Mouse (Mus musculus) CH12.LX (cell line): Measurements from ENCODE around the gene Daw1. TPM values are rescaled to one million over a fixed set of nuclear protein-coding genes. Genes with fewer than 3 reads are reported as not detected.

Experiments used
- DNase-seq: peaks from one replicate; pipeline ENCODE4 v3.0.0-alpha.2; 2013; ENCODE audit errors: extremely low read depth
- H3K27ac ChIP-seq: 2 replicates; pipeline ENCODE4 v1.5.1; 2012; ENCODE audit warnings: low read depth, mild to moderate bottlenecking, control low read depth, moderate library complexity; ENCODE audit not compliant: insufficient read depth
- H3K27me3 ChIP-seq: replicated peaks from 2 replicates; pipeline ENCODE3; 2012; ENCODE audit warnings: inconsistent platforms
- H3K36me3 ChIP-seq, 2 experiments: replicated peaks in 1 of 2; 2 replicates each; pipeline versions ENCODE3 to v1.6.1; 2012; ENCODE audit warnings: inconsistent platforms in 1 of 2, low read length in 1 of 2, mild to moderate bottlenecking in 1 of 2, mixed read lengths in 1 of 2, moderate library complexity in 1 of 2; ENCODE audit not compliant: control insufficient read depth in 1 of 2, insufficient read depth in 1 of 2
- H3K4me1 ChIP-seq, 2 experiments: 2 replicates each; pipeline ENCODE4 v1.6.1; 2012; ENCODE audit warnings: inconsistent platforms in 1 of 2, moderate library complexity in 1 of 2; ENCODE audit not compliant: insufficient read depth in 2 of 2, control insufficient read depth in 1 of 2
- H3K4me2 ChIP-seq: 2 replicates; pipeline ENCODE4 v1.6.1; 2012; ENCODE audit warnings: low read depth, mild to moderate bottlenecking, control low read depth; ENCODE audit not compliant: poor library complexity, insufficient read depth, severe bottlenecking
- H3K4me3 ChIP-seq, 3 experiments: fragments of 150-350 bp in 1 of 3; sonication (generic) in 1 of 3; replicated peaks in 1 of 3; 2 replicates each; pipeline versions ENCODE3 to v1.5.1; 2011 to 2012; ENCODE audit warnings: low read depth in 2 of 3, low read length in 2 of 3, mild to moderate bottlenecking in 2 of 3, moderate library complexity in 2 of 3, control low read depth in 1 of 3, improper control_type of control experiment in 1 of 3, inconsistent platforms in 1 of 3, mixed read lengths in 1 of 3; ENCODE audit not compliant: poor library complexity in 1 of 3
- H3K79me2 ChIP-seq: replicated peaks from 2 replicates; pipeline ENCODE4 v1.6.1; 2012; ENCODE audit warnings: mild to moderate bottlenecking, moderate library complexity; ENCODE audit not compliant: control insufficient read depth, poor library complexity, insufficient read depth, severe bottlenecking; ENCODE audit errors: extremely low read depth
- H3K9ac ChIP-seq: 2 replicates; pipeline ENCODE4 v1.6.1; 2012; ENCODE audit warnings: low read depth, mild to moderate bottlenecking, control low read depth, moderate library complexity; ENCODE audit not compliant: insufficient read depth
- H3K9me3 ChIP-seq: replicated peaks from 2 replicates; pipeline ENCODE3; 2012; ENCODE audit warnings: low read length, inconsistent platforms, mixed read lengths
- BHLHE40 ChIP-seq: IDR thresholded peaks from 2 replicates; pipeline ENCODE4 v1.6.1; 2011; ENCODE audit warnings: mild to moderate bottlenecking, low read depth, low read length, improper control_type of control experiment
- CTCF ChIP-seq, 2 experiments: IDR thresholded peaks in 1 of 2; conservative IDR thresholded peaks in 1 of 2; 2 replicates each; pipeline ENCODE4 v1.5.1; 2011 to 2012; ENCODE audit warnings: low read depth in 2 of 2, low read length in 2 of 2, improper control_type of control experiment in 1 of 2, inconsistent platforms in 1 of 2, mild to moderate bottlenecking in 1 of 2, moderate library complexity in 1 of 2
- ELF1 ChIP-seq: IDR thresholded peaks from 2 replicates; pipeline ENCODE4 v1.6.1; 2014; ENCODE audit warnings: low read depth, mild to moderate bottlenecking, inconsistent platforms, low read length, improper control_type of control experiment
- ETS1 ChIP-seq: conservative IDR thresholded peaks from 2 replicates; pipeline ENCODE4 v1.6.1; 2012; ENCODE audit warnings: low read depth, mild to moderate bottlenecking, inconsistent platforms, low read length, improper control_type of control experiment, moderate library complexity
- JUN ChIP-seq: IDR thresholded peaks from 2 replicates; pipeline ENCODE4 v1.6.1; 2011; ENCODE audit warnings: low read depth, mild to moderate bottlenecking, low read length, improper control_type of control experiment, moderate library complexity; ENCODE audit not compliant: insufficient read depth
- JUND ChIP-seq: conservative IDR thresholded peaks from 2 replicates; pipeline ENCODE4 v1.6.1; 2011; ENCODE audit warnings: low read depth, low read length, improper control_type of control experiment
- MAX ChIP-seq: IDR thresholded peaks from 2 replicates; pipeline ENCODE4 v1.6.1; 2011; ENCODE audit warnings: low read length, improper control_type of control experiment
- MAZ ChIP-seq: IDR thresholded peaks from 2 replicates; pipeline ENCODE4 v1.6.1; 2012; ENCODE audit warnings: low read depth, mild to moderate bottlenecking, inconsistent platforms, low read length, improper control_type of control experiment, moderate library complexity
- MEF2A ChIP-seq: IDR thresholded peaks from 2 replicates; pipeline ENCODE4 v1.6.1; 2014; ENCODE audit warnings: low read depth, mild to moderate bottlenecking, inconsistent platforms, low read length, improper control_type of control experiment, borderline replicate concordance
- MXI1 ChIP-seq: IDR thresholded peaks from 2 replicates; pipeline ENCODE4 v1.6.1; 2011; ENCODE audit warnings: mild to moderate bottlenecking, low read depth, low read length, improper control_type of control experiment
- PAX5 ChIP-seq: IDR thresholded peaks from 2 replicates; pipeline ENCODE4 v1.6.1; 2012; ENCODE audit warnings: low read length, inconsistent platforms, mixed read lengths
- POLR2AphosphoS2 ChIP-seq: IDR thresholded peaks from 2 replicates; pipeline ENCODE4 v1.6.1; 2011; ENCODE audit warnings: low read depth, low read length, improper control_type of control experiment
- RAD21 ChIP-seq: IDR thresholded peaks from 2 replicates; pipeline ENCODE4 v1.6.1; 2011; ENCODE audit warnings: low read depth, mild to moderate bottlenecking, low read length, improper control_type of control experiment, moderate library complexity
- SIN3A ChIP-seq: IDR thresholded peaks from 2 replicates; pipeline ENCODE4 v1.6.1; 2012; ENCODE audit warnings: low read length, improper control_type of control experiment, inconsistent platforms
- USF1 ChIP-seq: IDR thresholded peaks from 2 replicates; pipeline ENCODE4 v1.6.1; 2014; ENCODE audit warnings: low read depth, mild to moderate bottlenecking, inconsistent platforms, low read length, improper control_type of control experiment
- USF2 ChIP-seq: conservative IDR thresholded peaks from 2 replicates; pipeline ENCODE4 v1.6.1; 2011; ENCODE audit warnings: low read depth, low read length, improper control_type of control experiment
- ZC3H11A ChIP-seq: IDR thresholded peaks from 2 replicates; pipeline ENCODE4 v1.6.1; 2012; ENCODE audit warnings: low read depth, mild to moderate bottlenecking, inconsistent platforms, low read length, improper control_type of control experiment
- ZMIZ1 ChIP-seq: IDR thresholded peaks from 2 replicates; pipeline ENCODE4 v1.6.1; 2012; ENCODE audit warnings: low read depth, mild to moderate bottlenecking, inconsistent platforms, low read length, improper control_type of control experiment
- dilution Hi-C: fragments of 300-500 bp; cut with MboI; formaldehyde crosslinking; loops from 2 replicates; pipeline ENCODE4 v1.14.3; 2020; ENCODE audit warnings: low sequenced_read_pairs; ENCODE audit not compliant: extremely low pct_unique_long_range_greater_than_20kb, extremely low pct_ligation_motif_present
- in situ Hi-C: fragments of 300-500 bp; cut with MboI; formaldehyde crosslinking; loops from 3 replicates; pipeline ENCODE4 v1.14.3; 2019; ENCODE audit warnings: low sequenced_read_pairs, low pct_ligation_motif_present, low pct_unique_long_range_greater_than_20kb, mixed read lengths
- polyA plus RNA-seq: library from polyadenylated mRNA; unstranded; fragments of >175 nt; gene quantifications from 2 replicates; pipeline ENCODE4 v1.2.1, GENCODE M21; 2012; ENCODE audit warnings: low read depth; ENCODE audit not compliant: insufficient read length
- total RNA-seq, 2 experiments: library from RNA; depleted of rRNA; stranded (reverse); fragments of 300-350 nt in 1 of 2; fragments of >200 nt in 1 of 2; gene quantifications; 2 replicates each; pipeline ENCODE4 v1.2.3; 2012 to 2014

Daw1 gene
- total and polyA plus RNA-seq, 3 experiments: not detected

DNA sequence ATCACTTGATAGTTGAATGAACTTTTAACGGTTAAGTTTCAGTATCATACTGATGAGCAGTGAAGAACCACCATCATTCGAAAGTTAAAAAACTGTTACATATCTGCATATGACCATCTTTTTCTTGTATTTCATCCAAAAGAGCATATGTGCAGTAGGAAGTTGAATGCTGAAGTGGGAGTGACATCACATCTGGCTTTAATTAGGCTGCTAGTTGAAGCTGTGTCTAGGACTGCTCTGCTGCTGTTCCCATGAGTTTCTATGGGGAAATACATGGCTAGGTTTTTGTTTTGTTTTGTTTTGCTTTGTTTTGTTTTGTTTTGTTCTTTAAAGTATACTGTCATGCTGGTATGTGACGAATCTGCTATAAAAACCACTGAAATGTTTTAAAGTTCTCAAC, 9.6 kb downstream of the Daw1 start:
- TF ChIP-seq USF1 (no peak), CTCF (conservative IDR thresholded peaks at IDR 0.05 in 1 of 2, IDR thresholded peaks at IDR 0.05 in 1 of 2; ENCODE audit: low read depth in 2 of 2, low read length in 2 of 2) (no peak), MEF2A (no peak), PAX5 (no peak), MXI1 (no peak), MAX (no peak), JUND (no peak), USF2 (no peak), BHLHE40 (no peak), POLR2AphosphoS2 (no peak), ZMIZ1 (no peak)

DNA sequence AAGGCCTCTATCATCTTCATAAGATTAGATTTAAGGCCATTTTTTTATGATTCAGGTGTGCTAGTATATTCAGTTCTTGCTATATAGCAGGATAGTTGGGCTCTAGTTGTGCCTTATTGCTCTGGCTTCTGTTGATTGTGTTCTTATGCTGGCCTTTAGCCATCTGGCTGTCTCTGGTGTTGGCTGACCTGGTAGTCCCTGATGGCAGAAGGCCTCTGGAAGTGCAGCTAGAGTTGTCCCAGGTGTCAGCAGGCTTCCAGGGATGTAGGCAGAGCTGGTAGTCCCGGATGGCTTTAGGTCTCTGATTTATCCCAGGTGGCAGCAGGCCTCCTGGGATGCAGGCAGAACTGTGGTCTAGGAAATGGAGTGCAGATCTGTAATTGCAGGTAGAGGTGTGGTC, 16.4 kb downstream of the Daw1 start:
- no peak overlapping the region for H3K4me2 ChIP-seq
- no peak overlapping the region for H3K4me3 ChIP-seq
- H3K27me3 ChIP-seq: no peaks in the 10 kb centered on the region
- H3K9me3 ChIP-seq: no peaks in the 10 kb centered on the region
- no peak overlapping the region for H3K9ac ChIP-seq
- dilution Hi-C loops (no loop called here), in situ Hi-C loops (loop anchor here (25.0 kb wide), 1 partner anchor 389 kb away; no protein-coding TSS in a partner anchor)
- H3K79me2 ChIP-seq: no peaks in the 10 kb centered on the region
- H3K36me3 ChIP-seq: no peaks in the 10 kb centered on the region
- DNase-seq: no peak
- TF ChIP-seq RAD21 (no peak), MAZ (no peak), JUN (no peak), ELF1 (no peak), ZC3H11A (no peak), SIN3A (no peak), ETS1 (no peak), CTCF (conservative IDR thresholded peaks at IDR 0.05 in 1 of 2, IDR thresholded peaks at IDR 0.05 in 1 of 2; ENCODE audit: low read depth in 2 of 2, low read length in 2 of 2) (no peak), USF2 (no peak), MXI1 (no peak)
- H3K27ac ChIP-seq: no peak overlapping the region
- no peaks in the 10 kb centered on the region for H3K4me1 ChIP-seq

More for the DNA sequence above, 9.6 kb downstream of the Daw1 start:
- H3K9ac ChIP-seq: no peak overlapping the region
- H3K4me3 ChIP-seq: no peak overlapping the region
- no peaks in the 10 kb centered on the region for H3K27me3 ChIP-seq
- no peaks in the 10 kb centered on the region for H3K36me3 ChIP-seq
- no peak for DNase-seq
- no peaks in the 10 kb centered on the region for H3K79me2 ChIP-seq
- no peak overlapping the region for H3K27ac ChIP-seq
- H3K4me2 ChIP-seq: peak overlapping the region; percentile 38; the same call in 1 of the 2 replicates
- H3K9me3 ChIP-seq: no peaks in the 10 kb centered on the region
- H3K4me1 ChIP-seq: no peaks in the 10 kb centered on the region
- dilution Hi-C loops: no loop called here
- in situ Hi-C loops: no loop called here
